Mouse (Mus musculus): ENCODE data around the gene Gm3045. TPM values are rescaled to one million over a fixed set of nuclear protein-coding genes. Genes with fewer than 3 reads are reported as not detected.

The Gm3045 gene
- total RNA-seq (2014; fragmentation: Nextera tagmentation) (not detected in 2 replicates), total RNA-seq (2017) (0.05 TPM in 1 of 2 replicates, not detected in the other), polyA plus RNA-seq (2012) (not detected in 2 replicates)

- H3K4me1 ChIP-seq (ENCODE audit: insufficient read depth, low read depth, low read length): no peaks in the 10 kb centered on the region
- TF ChIP-seq CTCF (IDR thresholded peaks at IDR 0.05; ENCODE audit: low read depth, low read length): no peak
- TF ChIP-seq TAL1 (conservative IDR thresholded peaks at IDR 0.05; ENCODE audit: low read depth, low read length): no peak
- TF ChIP-seq POLR2AphosphoS5 (IDR thresholded peaks at IDR 0.05; ENCODE audit: insufficient replicate concordance, low read depth, low read length): no peak
- no peak for TF ChIP-seq GATA2 (IDR thresholded peaks at IDR 0.05; ENCODE audit: borderline replicate concordance, low read depth, low read length)
- no peak for TF ChIP-seq GATA1 (IDR thresholded peaks at IDR 0.05; ENCODE audit: borderline replicate concordance, low read length)
- no peaks in the 10 kb centered on the region for H3K36me3 ChIP-seq (replicated peaks)
- no peak for ATAC-seq (ENCODE audit: extremely low read depth, insufficient number of reproducible peaks, low FRiP score, poor library complexity, severe bottlenecking)
- no peak within 1 kb of the TSS for H3K4me3 ChIP-seq (ENCODE audit: low read depth, low read length)
- no peak for DNase-seq (ENCODE audit: low spot score)
- peaks cover 80% of the 10 kb centered on the region for H3K9me3 ChIP-seq (replicated peaks)
- H3K27me3 ChIP-seq (ENCODE audit: insufficient read depth, low read length): no peaks in the 10 kb centered on the region
Observed at GRCm38 (mm10) chr13:56426365-56426764, at the start of gene Gm3045. Gene Gm3045, plus strand, starts transcription at chr13:56426594.

GRCm38 (mm10) chr13:56380855-56381685, 45.3 kb upstream of the Gm3045 start:
- no peak for TF ChIP-seq POLR2AphosphoS5 (IDR thresholded peaks at IDR 0.05; ENCODE audit: insufficient replicate concordance, low read depth, low read length)
- no peak for TF ChIP-seq TAL1 (conservative IDR thresholded peaks at IDR 0.05; ENCODE audit: low read depth, low read length)
- TF ChIP-seq GATA1 (IDR thresholded peaks at IDR 0.05; ENCODE audit: borderline replicate concordance, low read length): no peak
- no peak for TF ChIP-seq GATA2 (IDR thresholded peaks at IDR 0.05; ENCODE audit: borderline replicate concordance, low read depth, low read length)
- no peak for TF ChIP-seq CTCF (IDR thresholded peaks at IDR 0.05; ENCODE audit: low read depth, low read length)
- Histone ChIP-seq H3K4me1 (ENCODE audit: insufficient read depth, low read depth, low read length) (no peaks in the 10 kb centered on the region), H3K9me3 (replicated peaks) (peaks cover 66% of the 10 kb centered on the region), H3K36me3 (replicated peaks) (no peaks in the 10 kb centered on the region), H3K27me3 (ENCODE audit: insufficient read depth, low read length) (no peaks in the 10 kb centered on the region), H3K4me3 (ENCODE audit: low read depth, low read length) (no peak overlapping the region)
- DNase-seq (ENCODE audit: low spot score) (no peak), ATAC-seq (ENCODE audit: extremely low read depth, insufficient number of reproducible peaks, low FRiP score, poor library complexity, severe bottlenecking) (no peak)

- no peaks in the 10 kb centered on the region for H3K36me3 ChIP-seq (replicated peaks)
- ATAC-seq (ENCODE audit: extremely low read depth, insufficient number of reproducible peaks, low FRiP score, poor library complexity, severe bottlenecking): no peak
- TF ChIP-seq GATA1 (IDR thresholded peaks at IDR 0.05; ENCODE audit: borderline replicate concordance, low read length): no peak
- no peak for TF ChIP-seq POLR2AphosphoS5 (IDR thresholded peaks at IDR 0.05; ENCODE audit: insufficient replicate concordance, low read depth, low read length)
- no peak for TF ChIP-seq TAL1 (conservative IDR thresholded peaks at IDR 0.05; ENCODE audit: low read depth, low read length)
- peaks cover 73% of the 10 kb centered on the region for H3K9me3 ChIP-seq (replicated peaks)
- no peaks in the 10 kb centered on the region for H3K4me1 ChIP-seq (ENCODE audit: insufficient read depth, low read depth, low read length)
- DNase-seq (ENCODE audit: low spot score): no peak
- H3K27me3 ChIP-seq (ENCODE audit: insufficient read depth, low read length): no peaks in the 10 kb centered on the region; the same call in 1 of the 2 replicates
- no peak overlapping the region for H3K4me3 ChIP-seq (ENCODE audit: low read depth, low read length)
Observed at GRCm38 (mm10) chr13:56383406-56383805, 43.0 kb upstream of the Gm3045 start.

- DNase-seq (ENCODE audit: low spot score) (no peak), ATAC-seq (ENCODE audit: extremely low read depth, insufficient number of reproducible peaks, low FRiP score, poor library complexity, severe bottlenecking) (no peak)
- Histone ChIP-seq H3K27me3 (ENCODE audit: insufficient read depth, low read length) (no peaks in the 10 kb centered on the region; the same call in 1 of the 2 replicates), H3K9me3 (replicated peaks) (peaks cover 69% of the 10 kb centered on the region), H3K36me3 (replicated peaks) (no peaks in the 10 kb centered on the region), H3K4me3 (ENCODE audit: low read depth, low read length) (no peak overlapping the region), H3K4me1 (ENCODE audit: insufficient read depth, low read depth, low read length) (no peaks in the 10 kb centered on the region)
- TF ChIP-seq POLR2AphosphoS5 (IDR thresholded peaks at IDR 0.05; ENCODE audit: insufficient replicate concordance, low read depth, low read length): no peak
- TF ChIP-seq GATA2 (IDR thresholded peaks at IDR 0.05; ENCODE audit: borderline replicate concordance, low read depth, low read length): no peak
- no peak for TF ChIP-seq CTCF (IDR thresholded peaks at IDR 0.05; ENCODE audit: low read depth, low read length)
- TF ChIP-seq GATA1 (IDR thresholded peaks at IDR 0.05; ENCODE audit: borderline replicate concordance, low read length): no peak
- TF ChIP-seq TAL1 (conservative IDR thresholded peaks at IDR 0.05; ENCODE audit: low read depth, low read length): no peak
Observed at GRCm38 (mm10) chr13:56386411-56386810, 40.0 kb upstream of the Gm3045 start.

GRCm38 (mm10) chr13:56387374-56387773, 39.0 kb upstream of the Gm3045 start:
- H3K4me3 ChIP-seq (ENCODE audit: low read depth, low read length): no peak overlapping the region
- TF ChIP-seq GATA1 (IDR thresholded peaks at IDR 0.05; ENCODE audit: borderline replicate concordance, low read length) (no peak), POLR2AphosphoS5 (IDR thresholded peaks at IDR 0.05; ENCODE audit: insufficient replicate concordance, low read depth, low read length) (no peak), TAL1 (conservative IDR thresholded peaks at IDR 0.05; ENCODE audit: low read depth, low read length) (no peak), CTCF (IDR thresholded peaks at IDR 0.05; ENCODE audit: low read depth, low read length) (no peak), GATA2 (IDR thresholded peaks at IDR 0.05; ENCODE audit: borderline replicate concordance, low read depth, low read length) (no peak)
- H3K27me3 ChIP-seq (ENCODE audit: insufficient read depth, low read length): no peaks in the 10 kb centered on the region; the same call in 1 of the 2 replicates
- H3K4me1 ChIP-seq (ENCODE audit: insufficient read depth, low read depth, low read length): no peaks in the 10 kb centered on the region
- DNase-seq (ENCODE audit: low spot score): no peak
- peaks cover 72% of the 10 kb centered on the region for H3K9me3 ChIP-seq (replicated peaks)
- no peaks in the 10 kb centered on the region for H3K36me3 ChIP-seq (replicated peaks)
- no peak for ATAC-seq (ENCODE audit: extremely low read depth, insufficient number of reproducible peaks, low FRiP score, poor library complexity, severe bottlenecking)

- Histone ChIP-seq H3K27me3 (ENCODE audit: insufficient read depth, low read length) (no peaks in the 10 kb centered on the region; the same call in 1 of the 2 replicates), H3K4me1 (ENCODE audit: insufficient read depth, low read depth, low read length) (no peaks in the 10 kb centered on the region), H3K4me3 (ENCODE audit: low read depth, low read length) (no peak overlapping the region), H3K9me3 (replicated peaks) (peaks cover 77% of the 10 kb centered on the region), H3K36me3 (replicated peaks) (no peaks in the 10 kb centered on the region)
- ATAC-seq (ENCODE audit: extremely low read depth, insufficient number of reproducible peaks, low FRiP score, poor library complexity, severe bottlenecking) (no peak), DNase-seq (ENCODE audit: low spot score) (no peak)
- TF ChIP-seq GATA2 (IDR thresholded peaks at IDR 0.05; ENCODE audit: borderline replicate concordance, low read depth, low read length): no peak
- no peak for TF ChIP-seq TAL1 (conservative IDR thresholded peaks at IDR 0.05; ENCODE audit: low read depth, low read length)
- TF ChIP-seq GATA1 (IDR thresholded peaks at IDR 0.05; ENCODE audit: borderline replicate concordance, low read length): no peak
- TF ChIP-seq POLR2AphosphoS5 (IDR thresholded peaks at IDR 0.05; ENCODE audit: insufficient replicate concordance, low read depth, low read length): no peak
- no peak for TF ChIP-seq CTCF (IDR thresholded peaks at IDR 0.05; ENCODE audit: low read depth, low read length)
Observed at GRCm38 (mm10) chr13:56388042-56388441, 38.4 kb upstream of the Gm3045 start.
